Mouse (Mus musculus) embryonic facial prominence, embryonic 14.5 days (tissue): Measurements from ENCODE around the gene Glrb. TPM values are rescaled to one million over a fixed set of nuclear protein-coding genes. Genes with fewer than 3 reads are reported as not detected.

Experiments used
- ATAC-seq: fragments of 200-750 bp; cut with Nextera tagmentation; 2 replicates; pipeline ENCODE4 v1.8.0; 2017; ENCODE audit warnings: low read depth, moderate number of reproducible peaks, moderate TSS enrichment
- DNase-seq: peaks from one replicate; pipeline ENCODE4 v3.0.0-alpha.2; 2015; ENCODE audit warnings: low spot score
- H3K27ac ChIP-seq: fragments of 300-500 bp; sonication (generic); replicated peaks from 2 replicates; pipeline ENCODE4 v1.5.1; 2014; ENCODE audit warnings: low read depth, mild to moderate bottlenecking, low read length, moderate library complexity
- H3K27me3 ChIP-seq: fragments of 300-500 bp; sonication (generic); replicated peaks from 2 replicates; pipeline ENCODE4 v1.6.1; 2014; ENCODE audit warnings: low read length; ENCODE audit not compliant: control insufficient read depth, insufficient read depth
- H3K36me3 ChIP-seq: fragments of 300-500 bp; sonication (generic); 2 replicates; pipeline ENCODE4 v1.6.1; 2014; ENCODE audit warnings: low read length, mixed read lengths; ENCODE audit not compliant: control insufficient read depth, insufficient read depth
- H3K4me1 ChIP-seq: fragments of 300-500 bp; sonication (generic); 2 replicates; pipeline ENCODE4 v1.6.1; 2014; ENCODE audit warnings: antibody characterized with exemption, low read length; ENCODE audit not compliant: control insufficient read depth, insufficient read depth
- H3K4me2 ChIP-seq: fragments of 300-500 bp; sonication (generic); 2 replicates; pipeline ENCODE4 v1.6.1; 2014; ENCODE audit warnings: low read depth, mild to moderate bottlenecking, low read length, moderate library complexity, mixed read lengths
- H3K4me3 ChIP-seq: fragments of 300-500 bp; sonication (generic); 2 replicates; pipeline ENCODE4 v1.5.1; 2014; ENCODE audit warnings: low read depth, mild to moderate bottlenecking, low read length
- H3K9ac ChIP-seq: fragments of 300-500 bp; sonication (generic); 2 replicates; pipeline ENCODE4 v1.6.1; 2014; ENCODE audit warnings: low read depth, mild to moderate bottlenecking, low read length, moderate library complexity, mixed read lengths
- H3K9me3 ChIP-seq: fragments of 300-500 bp; sonication (generic); 2 replicates; pipeline ENCODE4 v1.6.1; 2016; ENCODE audit warnings: low read length; ENCODE audit not compliant: control insufficient read depth
- WGBS: fragments of 180-500 bp; shearing (Covaris S2); extraction: QIAGEN DNeasy Blood & Tissue Kit; methylation state at CpG from one replicate; pipeline ENCODE4 v1.1.7; 2014; 5-methylcytosine and 5-hydroxymethylcytosine counted together
- polyA plus RNA-seq: library from polyadenylated mRNA; unstranded; fragments of >200 nt; fragmentation: Nextera tagmentation; extraction: Ambion mirVana; gene quantifications from 2 replicates; pipeline ENCODE4 v1.2.1, GENCODE M21; 2014

The Glrb gene
- polyA plus RNA-seq, 1 experiment from 2014 or later = 11.4 TPM

GRCm38 (mm10) chr3:80805327-80805726, 108.1 kb downstream of the Glrb start:
- DNase-seq (peak; percentile 33), ATAC-seq (no peak)
- H3K9ac ChIP-seq = no peak overlapping the region
- no peak overlapping the region for H3K4me2 ChIP-seq
- H3K9me3 ChIP-seq = no peaks in the 10 kb centered on the region
- 12% methylated on average over 1 of the region's 1 CpGs for WGBS
- peaks cover 16% of the 10 kb centered on the region; the same call in 1 of the 2 replicates for H3K4me1 ChIP-seq
- H3K27ac ChIP-seq = no peak overlapping the region
- H3K36me3 ChIP-seq = no peaks in the 10 kb centered on the region
- H3K4me3 ChIP-seq = no peak overlapping the region
- H3K27me3 ChIP-seq = peaks cover 22% of the 10 kb centered on the region

GRCm38 (mm10) chr3:80803811-80804210, 109.6 kb downstream of the Glrb start:
- ATAC-seq = no peak
- Histone ChIP-seq H3K4me2 (no peak overlapping the region), H3K9me3 (no peaks in the 10 kb centered on the region), H3K27me3 (peaks cover 27% of the 10 kb centered on the region), H3K36me3 (no peaks in the 10 kb centered on the region), H3K27ac (no peak overlapping the region), H3K9ac (no peak overlapping the region), H3K4me3 (no peak overlapping the region), H3K4me1 (peaks cover 18% of the 10 kb centered on the region; the same call in 1 of the 2 replicates)
- no peak for DNase-seq
- WGBS = 46% methylated on average over 1 of the region's 1 CpGs

- WGBS = 50% methylated on average over 8 of the region's 8 CpGs
Measured at GRCm38 (mm10) chr3:80803211-80803610, 110.2 kb downstream of the Glrb start.

GRCm38 (mm10) chr3:80802596-80803081, 110.8 kb downstream of the Glrb start, which contains the start of gene Gria2:
Gria2 (minus strand) TSS chr3:80802835.
- Histone ChIP-seq H3K4me1 (peaks cover 18% of the 10 kb centered on the region; the same call in 1 of the 2 replicates), H3K4me2 (peak within 1 kb of the TSS; percentile 79), H3K27ac (no peak within 1 kb of the TSS), H3K4me3 (peak within 1 kb of the TSS; percentile 42), H3K27me3 (peaks cover 27% of the 10 kb centered on the region), H3K9me3 (no peaks in the 10 kb centered on the region), H3K36me3 (no peaks in the 10 kb centered on the region), H3K9ac (peak within 1 kb of the TSS; percentile 19; the same call in 1 of the 2 replicates)
- peak; percentile 94 for DNase-seq
- under 1% methylated on average over 34 of the region's 35 CpGs for WGBS
- ATAC-seq = peak; percentile 94

More at GRCm38 (mm10) chr3:80803211-80803610, 110.2 kb downstream of the Glrb start:
- Histone ChIP-seq H3K36me3 (no peaks in the 10 kb centered on the region), H3K4me2 (peak overlapping the region; percentile 79; the same call in 1 of the 2 replicates), H3K4me1 (peaks cover 18% of the 10 kb centered on the region; the same call in 1 of the 2 replicates), H3K27ac (no peak overlapping the region), H3K9me3 (no peaks in the 10 kb centered on the region), H3K9ac (no peak overlapping the region), H3K4me3 (0 out of 2 replicates have a peak overlapping the region, but pooled peaks have one; percentile 42), H3K27me3 (peaks cover 27% of the 10 kb centered on the region)
- no peak for DNase-seq
- ATAC-seq = no peak; the same call in 1 of the 2 replicates

- no peaks in the 10 kb centered on the region for H3K36me3 ChIP-seq
- no peak for DNase-seq
- H3K4me3 ChIP-seq = peak overlapping the region; percentile 42
- no peak overlapping the region for H3K27ac ChIP-seq
- H3K9ac ChIP-seq = no peak overlapping the region
- no peaks in the 10 kb centered on the region for H3K9me3 ChIP-seq
- WGBS = 15% methylated on average over 6 of the region's 6 CpGs
- H3K4me2 ChIP-seq = peak overlapping the region; percentile 79
- peaks cover 27% of the 10 kb centered on the region for H3K27me3 ChIP-seq
- peaks cover 18% of the 10 kb centered on the region; the same call in 1 of the 2 replicates for H3K4me1 ChIP-seq
- ATAC-seq = no peak
Measured at GRCm38 (mm10) chr3:80801827-80802310, 111.6 kb downstream of the Glrb start.

- ATAC-seq = peak; percentile 48; the same call in 1 of the 2 replicates
- 9% methylated on average over 33 of the region's 33 CpGs for WGBS
- Histone ChIP-seq H3K4me3 (peak overlapping the region; percentile 42), H3K27me3 (peaks cover 27% of the 10 kb centered on the region), H3K4me1 (peaks cover 18% of the 10 kb centered on the region; the same call in 1 of the 2 replicates), H3K36me3 (no peaks in the 10 kb centered on the region), H3K27ac (no peak overlapping the region), H3K4me2 (peak overlapping the region; percentile 79), H3K9me3 (no peaks in the 10 kb centered on the region), H3K9ac (peak overlapping the region; percentile 21; the same call in 1 of the 2 replicates)
- DNase-seq = peak; percentile 38
Measured at GRCm38 (mm10) chr3:80800995-80801826, 112.2 kb downstream of the Glrb start.

GRCm38 (mm10) chr3:80800299-80800994, 113.0 kb downstream of the Glrb start:
- peak; percentile 26; the same call in 1 of the 2 replicates for ATAC-seq
- peak overlapping the region; percentile 79 for H3K4me2 ChIP-seq
- WGBS = 1% methylated on average over 28 of the region's 29 CpGs
- peak overlapping the region; percentile 42 for H3K4me3 ChIP-seq
- peak; percentile 34 for DNase-seq
- 0 out of 2 replicates have a peak overlapping the region, but pooled peaks have one; percentile 15 for H3K27ac ChIP-seq
- H3K9ac ChIP-seq = peak overlapping the region; percentile 21
- H3K27me3 ChIP-seq = peaks cover 27% of the 10 kb centered on the region
- H3K36me3 ChIP-seq = no peaks in the 10 kb centered on the region
- peaks cover 18% of the 10 kb centered on the region; the same call in 1 of the 2 replicates for H3K4me1 ChIP-seq
- H3K9me3 ChIP-seq = no peaks in the 10 kb centered on the region

- ATAC-seq = no peak
- WGBS = 73% methylated on average over 1 of the region's 1 CpGs
Measured at GRCm38 (mm10) chr3:80797935-80798334, 115.5 kb downstream of the Glrb start.

More at GRCm38 (mm10) chr3:80797935-80798334, 115.5 kb downstream of the Glrb start:
- Histone ChIP-seq H3K9ac (no peak overlapping the region), H3K27me3 (peaks cover 27% of the 10 kb centered on the region), H3K4me1 (peaks cover 18% of the 10 kb centered on the region; the same call in 1 of the 2 replicates), H3K36me3 (no peaks in the 10 kb centered on the region), H3K27ac (no peak overlapping the region), H3K4me3 (no peak overlapping the region), H3K9me3 (no peaks in the 10 kb centered on the region), H3K4me2 (no peak overlapping the region)
- no peak for DNase-seq
